ENCODE assay signal across 11 mouse cellular contexts in the genomic region with DNA sequence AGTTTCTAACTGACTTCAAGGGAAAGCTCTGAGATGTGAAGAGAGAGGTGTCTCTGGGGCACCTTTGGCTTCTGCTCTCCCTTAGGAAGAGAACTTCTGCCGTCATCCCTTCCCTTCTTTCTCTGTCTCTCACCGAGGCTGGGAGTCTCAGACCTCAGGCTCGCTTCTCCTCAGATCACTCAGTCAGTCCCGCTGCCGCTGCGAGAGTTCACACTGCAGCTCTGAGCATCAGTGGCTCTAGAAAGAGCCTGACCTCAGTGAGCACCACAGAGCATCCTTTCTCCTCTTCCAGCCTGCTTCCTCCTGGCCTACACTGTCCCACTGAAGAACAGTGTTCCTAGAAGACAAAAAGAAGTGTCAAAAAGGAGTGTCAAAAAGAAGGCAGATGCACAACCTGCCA.
A peak's percentile ranks its signal among the peaks of the same experiment; 100 is the strongest.
DNase-seq lines count a peak whose midpoint lies in the region; ATAC-seq lines count a peak whose summit lies in the region.
"Had no signal": no experiment of that assay in that cellular context is flagged by ENCODE, and none has a peak within 500 bp of the region (broad histone marks: within the 10 kb centered on the region; RNA-seq: fewer than 3 reads in every experiment).

No protein-coding gene starts in this region.

- H3K4me1 ChIP-seq in kidney, embryonic 14.5 days (ENCODE audit: control insufficient read depth, insufficient read depth, low read length): 0 out of 2 replicates have a peak, but pooled peaks cover 4% of the 10 kb centered on the region
- peaks cover 62% of the 10 kb centered on the region for H3K4me1 ChIP-seq in forebrain, embryonic 10.5 days
- peaks cover 34% of the 10 kb centered on the region for H3K4me1 ChIP-seq in hindbrain, embryonic 14.5 days (replicated peaks; ENCODE audit: control insufficient read depth, insufficient read depth, low read length)

- no peaks in the 10 kb centered on the region for H3K36me3 ChIP-seq in kidney, embryonic 14.5 days (ENCODE audit: control insufficient read depth, insufficient read depth, low read length)
- no peaks in the 10 kb centered on the region for H3K36me3 ChIP-seq in forebrain, embryonic 10.5 days (replicated peaks)
- H3K36me3 ChIP-seq in hindbrain, embryonic 14.5 days (replicated peaks; ENCODE audit: control insufficient read depth, insufficient read depth): no peaks in the 10 kb centered on the region

- H3K4me3 ChIP-seq in kidney, embryonic 14.5 days (ENCODE audit: low read length): no peak overlapping the region; the same call in 1 of the 2 replicates
- peak overlapping the region; percentile 33 for H3K4me3 ChIP-seq in forebrain, embryonic 10.5 days
- no peak overlapping the region for H3K4me3 ChIP-seq in hindbrain, embryonic 14.5 days (replicated peaks; ENCODE audit: low read length)
- H3K4me3 ChIP-seq: myocyte had no signal

- DNase-seq in kidney, postnatal 36 days: no peak
- DNase-seq in forebrain, embryonic 10.5 days (ENCODE audit: extremely low spot score, low spot score): peak; percentile 53
- no peak for DNase-seq in hindbrain, embryonic 14.5 days (ENCODE audit: low spot score)
- DNase-seq in neural tube, embryonic 10.5 days (ENCODE audit: extremely low spot score, low spot score): peak; percentile 46
- no peak for DNase-seq in urinary bladder, postnatal 36 days (ENCODE audit: low spot score in 2 of 2)
- DNase-seq in adrenal gland, adult 8-10 months: no peak

- no peak overlapping the region for H3K27ac ChIP-seq in kidney, embryonic 14.5 days (ENCODE audit: low read depth, low read length)
- H3K27ac ChIP-seq in forebrain, embryonic 10.5 days: peak overlapping the region; percentile 92
- peak overlapping the region; percentile 67 for H3K27ac ChIP-seq in hindbrain, embryonic 14.5 days

- peak overlapping the region; percentile 23; the same call in 1 of the 2 replicates for H3K4me2 ChIP-seq in kidney, embryonic 14.5 days (replicated peaks; ENCODE audit: low read depth, low read length)
- peak overlapping the region; percentile 44 for H3K4me2 ChIP-seq in hindbrain, embryonic 14.5 days (replicated peaks)
- H3K4me2 ChIP-seq: liver, embryonic 11.5 days had no signal

- no peak for ATAC-seq in kidney, embryonic 14.5 days (ENCODE audit: low FRiP score, low TSS enrichment)
- ATAC-seq in hindbrain, embryonic 14.5 days (ENCODE audit: low FRiP score): no peak
- no peak for ATAC-seq in erythroid progenitor cell, adult 5-6 weeks (replicated peaks; ENCODE audit: low FRiP score, poor library complexity, severe bottlenecking)

- no peak overlapping the region for H3K9ac ChIP-seq in kidney, embryonic 14.5 days (ENCODE audit: low read depth, low read length)
- no peak overlapping the region for H3K9ac ChIP-seq in hindbrain, embryonic 14.5 days

- 23% methylated on average over 6 of the region's 6 CpGs for WGBS in kidney, embryonic 14.5 days
- WGBS in forebrain, embryonic 10.5 days: 3% methylated on average over 6 of the region's 6 CpGs
- 3% methylated on average over 6 of the region's 6 CpGs for WGBS in hindbrain, embryonic 14.5 days

- H3K27me3 ChIP-seq in kidney, embryonic 14.5 days (ENCODE audit: control insufficient read depth, insufficient read depth, low read length): peaks cover 3% of the 10 kb centered on the region; the same call in 1 of the 2 replicates
- H3K27me3 ChIP-seq in forebrain, embryonic 10.5 days (ENCODE audit: poor library complexity, severe bottlenecking): peaks cover 59% of the 10 kb centered on the region
- no peaks in the 10 kb centered on the region for H3K27me3 ChIP-seq in hindbrain, embryonic 14.5 days (ENCODE audit: control insufficient read depth, insufficient read depth, low read length)
- H3K27me3 ChIP-seq: CH12.LX had no signal

- no peaks in the 10 kb centered on the region for H3K9me3 ChIP-seq in kidney, embryonic 14.5 days (ENCODE audit: control insufficient read depth, low read length)
- no peaks in the 10 kb centered on the region for H3K9me3 ChIP-seq in forebrain, embryonic 10.5 days
- H3K9me3 ChIP-seq in hindbrain, embryonic 14.5 days (ENCODE audit: control insufficient read depth, low read length): no peaks in the 10 kb centered on the region

Comparison
In these comparisons a context has a peak if more than half of its experiments do, and no peak if none do; other contexts are left out.
1. DNase-seq: peak in forebrain, embryonic 10.5 days (single experiment) and neural tube, embryonic 10.5 days (single experiment); none in kidney, postnatal 36 days (0 of 2), hindbrain, embryonic 14.5 days (single experiment), urinary bladder, postnatal 36 days (0 of 2) and adrenal gland, adult 8-10 months (single experiment).